Mouse (Mus musculus) thymus, postnatal 36 days (tissue): ENCODE measurements around the gene Lrrc32.

ENCODE experiments used
- DNase-seq, 2 experiments: peaks; one replicate each; pipeline ENCODE4 v3.0.0; 2022; ENCODE audit warnings: mixed read lengths in 2 of 2

The Lrrc32 gene

GRCm38 (mm10) chr7:98489131-98489530, at the start of gene Lrrc32:
Gene Lrrc32, plus strand, starts transcription at chr7:98489283.
- DNase-seq, result peak in 1 of 2 experiments; percentile 24

GRCm38 (mm10) chr7:98439956-98440466, 49.1 kb upstream of the Lrrc32 start, which contains the start of gene Gucy2d:
Gene Gucy2d, plus strand, starts transcription at chr7:98440416.
- no peak for DNase-seq

- DNase-seq, result no peak
Observed at GRCm38 (mm10) chr7:98446873-98447272, 42.2 kb upstream of the Lrrc32 start.

GRCm38 (mm10) chr7:98447585-98448308, 41.3 kb upstream of the Lrrc32 start:
- no peak for DNase-seq

GRCm38 (mm10) chr7:98448309-98448630, 40.8 kb upstream of the Lrrc32 start:
- no peak for DNase-seq

GRCm38 (mm10) chr7:98449696-98450095, 39.4 kb upstream of the Lrrc32 start:
- no peak for DNase-seq

GRCm38 (mm10) chr7:98454397-98455120, 34.5 kb upstream of the Lrrc32 start:
- DNase-seq, result no peak

GRCm38 (mm10) chr7:98460319-98460718, 28.8 kb upstream of the Lrrc32 start:
- DNase-seq, result no peak

GRCm38 (mm10) chr7:98469089-98469488, 20.0 kb upstream of the Lrrc32 start:
- peak; percentile 46 to 65 for DNase-seq

- no peak for DNase-seq
Observed at GRCm38 (mm10) chr7:98472529-98472928, 16.6 kb upstream of the Lrrc32 start.

GRCm38 (mm10) chr7:98474558-98474957, 14.5 kb upstream of the Lrrc32 start:
- no peak for DNase-seq

- DNase-seq, result no peak
Observed at GRCm38 (mm10) chr7:98477153-98477552, 11.9 kb upstream of the Lrrc32 start.

- DNase-seq, result no peak
Observed at GRCm38 (mm10) chr7:98480481-98480880, 8.6 kb upstream of the Lrrc32 start.

GRCm38 (mm10) chr7:98481066-98481734, 7.9 kb upstream of the Lrrc32 start:
- peak; percentile 76 for DNase-seq

GRCm38 (mm10) chr7:98481861-98482260, 7.2 kb upstream of the Lrrc32 start:
- no peak for DNase-seq

- no peak for DNase-seq
Observed at GRCm38 (mm10) chr7:98482551-98483267, 6.4 kb upstream of the Lrrc32 start.

- no peak for DNase-seq
Observed at GRCm38 (mm10) chr7:98483268-98483607, 5.8 kb upstream of the Lrrc32 start.

GRCm38 (mm10) chr7:98484878-98485277, 4.2 kb upstream of the Lrrc32 start:
- DNase-seq, result no peak

GRCm38 (mm10) chr7:98485508-98485907, 3.6 kb upstream of the Lrrc32 start:
- no peak for DNase-seq

- peak; percentile 59 to 80 for DNase-seq
Observed at GRCm38 (mm10) chr7:98486471-98486917, 2.6 kb upstream of the Lrrc32 start.

GRCm38 (mm10) chr7:98487202-98487980, 1.7 kb upstream of the Lrrc32 start:
- DNase-seq, result no peak
